Mouse (Mus musculus) spleen, postnatal 14 days (tissue): ENCODE results near the gene Hoxd11.

Experiments
- DNase-seq, 2 experiments: peaks; one replicate each; pipeline ENCODE4 v3.0.0; 2021 to 2022; ENCODE audit warnings: low spot score in 2 of 2

The Hoxd11 gene

GRCm38 (mm10) chr2:74709465-74710419 lies 30.4 kb downstream of the Hoxd11 start:
- DNase-seq, result no peak

- no peak for DNase-seq
Observed at GRCm38 (mm10) chr2:74710929-74711543, 31.7 kb downstream of the Hoxd11 start.

- DNase-seq, result no peak
Observed at GRCm38 (mm10) chr2:74711721-74712621, 32.6 kb downstream of the Hoxd11 start, which contains the start of the genes Hoxd3 and Hoxd4. Hoxd3 (plus strand) TSS chr2:74711927. Hoxd4 (plus strand) TSS chr2:74711929.

- DNase-seq, result no peak
Observed at GRCm38 (mm10) chr2:74713239-74714150, 34.1 kb downstream of the Hoxd11 start.

- DNase-seq, result no peak
Observed at GRCm38 (mm10) chr2:74714156-74714789, 34.9 kb downstream of the Hoxd11 start.

- DNase-seq, result no peak
Observed at GRCm38 (mm10) chr2:74714881-74715280, 35.5 kb downstream of the Hoxd11 start.

- DNase-seq, result peak in 1 of 2 experiments; percentile 49
Observed at GRCm38 (mm10) chr2:74715504-74716241, 36.3 kb downstream of the Hoxd11 start.

GRCm38 (mm10) chr2:74720384-74720783 lies 41.0 kb downstream of the Hoxd11 start:
- DNase-seq, result no peak

GRCm38 (mm10) chr2:74720955-74721491 lies 41.7 kb downstream of the Hoxd11 start:
- DNase-seq, result no peak

- no peak for DNase-seq
Observed at GRCm38 (mm10) chr2:74721882-74722281, 42.5 kb downstream of the Hoxd11 start.

- no peak for DNase-seq
Observed at GRCm38 (mm10) chr2:74722949-74723348, 43.6 kb downstream of the Hoxd11 start.

- no peak for DNase-seq
Observed at GRCm38 (mm10) chr2:74724244-74725015, 45.1 kb downstream of the Hoxd11 start.

GRCm38 (mm10) chr2:74725171-74725570 lies 45.8 kb downstream of the Hoxd11 start:
- no peak for DNase-seq

- DNase-seq, result no peak
Observed at GRCm38 (mm10) chr2:74726551-74726950, 47.2 kb downstream of the Hoxd11 start, which contains the start of gene Gm28230. Gm28230 (plus strand) TSS chr2:74726728.

- no peak for DNase-seq
Observed at GRCm38 (mm10) chr2:74726973-74727639, 47.7 kb downstream of the Hoxd11 start.

GRCm38 (mm10) chr2:74727640-74728302 lies 48.4 kb downstream of the Hoxd11 start:
- no peak for DNase-seq

- no peak for DNase-seq
Observed at GRCm38 (mm10) chr2:74728303-74728680, 48.9 kb downstream of the Hoxd11 start.
